Mouse (Mus musculus): Measurements from ENCODE around the gene Pik3cd. TPM values are rescaled to one million over a fixed set of nuclear protein-coding genes. Genes with fewer than 3 reads are reported as not detected.

Pik3cd gene
- polyA plus RNA-seq, 1 experiment: 88.3 TPM

DNA sequence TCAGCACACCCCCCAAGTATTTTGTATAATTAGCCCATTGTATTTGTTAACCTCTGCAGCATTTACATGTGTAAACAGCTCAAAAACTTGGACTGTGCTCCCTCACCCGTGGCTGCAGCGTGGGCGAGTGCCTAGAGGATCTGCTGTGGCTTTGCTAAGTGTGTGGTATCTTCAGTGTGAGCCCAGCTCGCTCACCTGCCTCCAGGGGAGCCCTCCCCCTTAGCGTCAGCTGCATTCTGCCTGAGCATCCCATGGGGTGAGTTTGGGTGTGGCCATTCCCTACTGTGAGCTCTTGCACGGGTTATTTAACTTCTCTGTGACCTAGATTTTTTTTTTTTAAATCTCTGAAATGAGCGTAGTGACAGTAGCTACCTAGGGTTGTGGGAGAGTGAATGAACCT, 100.1 kb downstream of the Pik3cd start:
- no peak overlapping the region for H3K4me3 ChIP-seq (replicated peaks; ENCODE audit: control insufficient read depth, low read depth, low read length)
- WGBS: 67% methylated on average over 7 of the region's 7 CpGs
- H3K27ac ChIP-seq (ENCODE audit: control insufficient read depth, insufficient read depth, low read depth, low read length, poor library complexity): no peak overlapping the region
- no peak for TF ChIP-seq CTCF (IDR thresholded peaks at IDR 0.05; ENCODE audit: control insufficient read depth, insufficient read depth, low read length)
- TF ChIP-seq POLR2A (IDR thresholded peaks at IDR 0.05; ENCODE audit: borderline replicate concordance, control insufficient read depth, low read depth, low read length): no peak
- no peaks in the 10 kb centered on the region; the same call in 1 of the 2 replicates for H3K4me1 ChIP-seq (ENCODE audit: control insufficient read depth, insufficient read depth, low read length)

DNA sequence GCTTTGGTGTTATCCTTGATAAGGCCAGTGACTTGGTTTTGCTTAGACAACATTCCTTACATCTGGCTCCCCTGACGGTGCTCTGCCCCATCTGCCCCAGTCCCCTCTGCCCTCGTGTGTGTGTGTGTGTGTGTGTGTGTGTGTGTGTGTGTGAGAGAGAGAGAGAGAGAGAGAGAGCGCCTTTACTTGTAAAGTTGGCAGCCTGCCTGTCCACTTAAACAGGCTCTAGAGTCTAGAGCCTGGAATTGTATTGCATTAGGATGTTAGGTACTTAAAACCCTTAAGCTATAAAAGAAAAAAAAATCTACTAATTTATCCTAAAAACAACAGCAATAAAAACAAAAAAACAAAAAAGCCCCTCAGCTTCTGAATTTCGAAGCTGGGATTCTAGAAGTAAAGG, 100.9 kb downstream of the Pik3cd start:
- Histone ChIP-seq H3K27ac (ENCODE audit: control insufficient read depth, insufficient read depth, low read depth, low read length, poor library complexity) (no peak overlapping the region), H3K4me1 (ENCODE audit: control insufficient read depth, insufficient read depth, low read length) (no peaks in the 10 kb centered on the region; the same call in 1 of the 2 replicates), H3K4me3 (replicated peaks; ENCODE audit: control insufficient read depth, low read depth, low read length) (no peak overlapping the region)
- WGBS: 55% methylated on average over 4 of the region's 4 CpGs
- TF ChIP-seq POLR2A (IDR thresholded peaks at IDR 0.05; ENCODE audit: borderline replicate concordance, control insufficient read depth, low read depth, low read length) (no peak), CTCF (IDR thresholded peaks at IDR 0.05; ENCODE audit: control insufficient read depth, insufficient read depth, low read length) (no peak)

DNA sequence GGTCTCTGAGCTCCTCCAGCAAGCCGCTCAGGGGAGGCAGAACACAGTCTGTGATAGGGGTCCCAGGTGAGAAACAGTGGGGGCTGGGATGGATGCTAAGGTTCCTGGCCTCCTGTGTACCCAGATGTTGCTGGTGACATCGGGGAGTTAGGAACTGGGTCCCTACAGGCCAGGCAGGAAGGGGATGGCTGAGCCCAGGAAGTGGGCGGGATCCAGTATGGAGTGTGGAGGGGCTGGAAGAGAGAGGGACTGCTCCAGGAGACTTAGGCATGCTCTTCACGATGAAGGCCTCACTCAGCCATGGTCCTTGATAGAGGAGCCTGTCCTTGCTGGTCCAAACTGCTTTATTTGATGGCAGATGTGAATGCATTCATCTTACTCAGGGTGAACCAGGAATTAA, 102.2 kb downstream of the Pik3cd start:
- Histone ChIP-seq H3K27ac (ENCODE audit: control insufficient read depth, insufficient read depth, low read depth, low read length, poor library complexity) (no peak overlapping the region), H3K4me1 (ENCODE audit: control insufficient read depth, insufficient read depth, low read length) (no peaks in the 10 kb centered on the region; the same call in 1 of the 2 replicates), H3K4me3 (replicated peaks; ENCODE audit: control insufficient read depth, low read depth, low read length) (no peak overlapping the region)
- 64% methylated on average over 4 of the region's 4 CpGs for WGBS
- TF ChIP-seq CTCF (IDR thresholded peaks at IDR 0.05; ENCODE audit: control insufficient read depth, insufficient read depth, low read length) (no peak), POLR2A (IDR thresholded peaks at IDR 0.05; ENCODE audit: borderline replicate concordance, control insufficient read depth, low read depth, low read length) (no peak)

DNA sequence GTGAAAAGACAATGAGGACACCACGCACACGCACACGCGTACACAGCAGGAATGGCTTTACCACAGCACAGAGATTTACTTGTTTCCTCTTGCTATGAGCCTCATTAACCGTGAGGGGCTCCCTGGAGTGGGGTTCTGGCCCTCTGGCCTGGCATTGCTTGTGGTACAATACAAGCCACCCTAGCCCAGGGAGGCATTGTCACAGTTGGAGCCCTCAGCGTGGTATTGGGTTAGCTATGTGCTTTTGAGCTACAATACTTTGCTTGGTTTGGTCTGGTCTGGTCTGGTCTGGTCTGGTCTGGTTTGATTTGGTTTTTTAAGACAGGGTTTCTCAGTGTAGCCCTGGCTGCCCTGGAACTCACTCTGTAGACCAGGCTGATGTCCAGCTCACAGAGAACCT, 102.8 kb downstream of the Pik3cd start:
- 87% methylated on average over 6 of the region's 6 CpGs for WGBS
- no peak overlapping the region for H3K4me3 ChIP-seq (replicated peaks; ENCODE audit: control insufficient read depth, low read depth, low read length)
- no peak overlapping the region for H3K27ac ChIP-seq (ENCODE audit: control insufficient read depth, insufficient read depth, low read depth, low read length, poor library complexity)
- H3K4me1 ChIP-seq (ENCODE audit: control insufficient read depth, insufficient read depth, low read length): no peaks in the 10 kb centered on the region; the same call in 1 of the 2 replicates
- TF ChIP-seq POLR2A (IDR thresholded peaks at IDR 0.05; ENCODE audit: borderline replicate concordance, control insufficient read depth, low read depth, low read length) (no peak), CTCF (IDR thresholded peaks at IDR 0.05; ENCODE audit: control insufficient read depth, insufficient read depth, low read length) (no peak)

Other genes with a start within 250 kb of the Pik3cd start
- not detected in 2 replicates for gene Rbp7, start 247.6 kb downstream of the Pik3cd start, polyA plus RNA-seq (2011; ENCODE audit: insufficient read depth, insufficient read length, low replicate concordance, missing spikeins)
- gene Tmem274, start 225.2 kb downstream of the Pik3cd start, polyA plus RNA-seq (2011; ENCODE audit: insufficient read depth, insufficient read length, low replicate concordance, missing spikeins): not detected in 2 replicates
- gene Nmnat1, start 217.4 kb downstream of the Pik3cd start, polyA plus RNA-seq (2011; ENCODE audit: insufficient read depth, insufficient read length, low replicate concordance, missing spikeins): 0.99 and 3.6 TPM in 2 replicates
- gene Lzic, start 217.3 kb downstream of the Pik3cd start, polyA plus RNA-seq (2011; ENCODE audit: insufficient read depth, insufficient read length, low replicate concordance, missing spikeins): 13.6 and 14.5 TPM in 2 replicates
- gene Ctnnbip1, start 184.3 kb downstream of the Pik3cd start, polyA plus RNA-seq (2011; ENCODE audit: insufficient read depth, insufficient read length, low replicate concordance, missing spikeins): 4.8 and 6.0 TPM in 2 replicates
- gene Clstn1, start 116.1 kb downstream of the Pik3cd start, polyA plus RNA-seq (2011; ENCODE audit: insufficient read depth, insufficient read length, low replicate concordance, missing spikeins): 3.9 and 6.3 TPM in 2 replicates
- 5.3 and 8.2 TPM in 2 replicates for gene Tmem201, start 35.5 kb upstream of the Pik3cd start, polyA plus RNA-seq (2011; ENCODE audit: insufficient read depth, insufficient read length, low replicate concordance, missing spikeins)
- gene Slc25a33, start 71.7 kb upstream of the Pik3cd start, polyA plus RNA-seq (2011; ENCODE audit: insufficient read depth, insufficient read length, low replicate concordance, missing spikeins): 4.3 TPM in 1 of 2 replicates, not detected in the other